Mouse (Mus musculus): Measurements from ENCODE around the gene Gm49383. TPM values are rescaled to one million over a fixed set of nuclear protein-coding genes. Genes with fewer than 3 reads are reported as not detected.
"Not testable (repeated sequence)": the region's sequence is repeated elsewhere in the genome, so short reads cannot be mapped to it uniquely, and the experiment has no call there.

The Gm49383 gene
- total and polyA plus RNA-seq, 3 experiments = 2.6 to 7.3 (median 4.1) TPM

DNA sequence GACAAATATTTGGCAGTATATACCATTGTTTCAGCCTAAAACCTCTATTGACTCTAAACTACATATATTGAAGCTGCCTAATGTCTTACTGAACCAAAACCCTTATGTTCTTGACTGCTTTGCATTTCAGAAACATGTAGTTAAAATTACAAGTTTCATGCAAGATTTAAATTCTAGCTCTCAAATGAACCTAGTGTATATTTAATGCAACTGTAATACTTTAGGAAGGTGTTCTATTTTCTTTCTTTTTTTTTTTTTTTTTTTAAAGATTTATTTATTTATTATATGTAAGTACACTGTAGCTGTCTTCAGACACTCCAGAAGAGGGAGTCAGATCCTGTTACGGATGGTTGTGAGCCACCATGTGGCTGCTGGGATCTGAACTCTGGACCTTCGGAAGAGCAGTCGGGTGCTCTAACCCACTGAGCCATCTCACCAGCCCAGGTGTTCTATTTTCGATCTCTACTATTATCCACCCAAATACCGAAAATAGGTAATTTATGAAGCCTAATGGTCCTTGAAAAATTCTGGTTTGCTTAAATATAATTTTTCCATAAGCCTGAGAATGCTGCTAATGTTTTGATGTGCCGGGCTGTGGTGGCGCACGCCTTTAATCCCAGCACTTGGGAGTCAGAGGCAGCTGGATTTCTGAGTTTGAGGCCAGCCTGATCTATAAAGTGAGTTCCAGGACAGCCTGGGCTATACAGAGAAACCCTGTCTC is 29.9 kb downstream of the Gm49383 start:
- DNase-seq = not testable (repeated sequence)

DNA sequence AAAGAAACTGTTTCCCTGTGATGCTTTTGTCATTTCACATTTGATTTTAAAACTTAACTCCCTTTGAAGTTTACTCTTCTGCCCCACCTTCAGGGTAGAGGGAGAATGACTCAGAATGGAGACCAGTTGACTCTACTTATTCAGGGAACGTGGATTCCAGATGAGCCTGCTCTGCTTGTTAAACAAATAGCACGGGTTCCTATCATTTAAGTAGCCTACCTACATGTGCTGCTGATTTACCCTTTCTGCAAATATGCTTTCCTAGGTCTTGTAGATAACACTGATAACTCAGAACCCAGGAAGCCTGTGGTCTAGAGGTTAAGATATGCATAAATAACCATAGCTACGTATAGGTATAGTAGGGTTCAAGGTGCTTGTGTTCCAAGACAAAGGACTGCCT is 32.0 kb downstream of the Gm49383 start:
- DNase-seq = no peak

DNA sequence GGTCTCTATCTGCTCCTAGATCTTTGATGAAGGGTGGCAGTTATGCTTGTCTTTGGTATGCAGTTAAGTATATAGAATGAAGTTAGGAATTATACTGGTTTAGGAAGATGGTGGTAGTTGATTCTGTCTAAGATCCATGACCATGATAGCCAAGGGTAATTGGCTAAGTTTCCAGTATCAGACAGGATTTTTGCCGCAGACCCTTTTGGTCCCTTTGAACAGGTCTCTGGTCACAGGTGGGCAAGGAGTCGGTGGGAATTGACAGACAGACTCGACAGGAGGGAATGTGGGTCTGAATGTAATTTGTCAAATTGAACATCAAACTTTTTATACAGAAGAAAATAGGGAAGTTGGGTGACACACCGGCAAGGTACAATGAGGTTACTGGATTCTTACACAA is 33.3 kb downstream of the Gm49383 start:
- DNase-seq = not testable (repeated sequence)

DNA sequence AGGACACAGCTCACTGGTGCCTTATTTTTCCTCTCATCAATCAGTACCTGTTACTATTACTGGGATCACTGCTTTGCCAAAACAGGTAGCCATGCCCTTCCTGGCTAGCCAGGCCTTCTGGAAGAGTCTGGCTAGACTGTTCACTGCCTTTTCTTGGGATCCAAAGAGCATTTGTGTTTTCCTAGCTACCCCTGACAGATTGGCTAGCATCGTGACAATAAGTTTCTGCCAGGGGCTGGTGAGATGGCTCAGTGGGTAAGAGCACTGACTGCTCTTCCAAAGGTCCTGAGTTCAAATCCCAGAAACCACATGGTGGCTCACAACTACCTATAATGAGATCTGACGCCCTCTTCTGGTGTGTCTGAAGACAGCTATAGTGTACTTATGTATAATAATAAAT is 36.2 kb downstream of the Gm49383 start:
- DNase-seq = not testable (repeated sequence)

DNA sequence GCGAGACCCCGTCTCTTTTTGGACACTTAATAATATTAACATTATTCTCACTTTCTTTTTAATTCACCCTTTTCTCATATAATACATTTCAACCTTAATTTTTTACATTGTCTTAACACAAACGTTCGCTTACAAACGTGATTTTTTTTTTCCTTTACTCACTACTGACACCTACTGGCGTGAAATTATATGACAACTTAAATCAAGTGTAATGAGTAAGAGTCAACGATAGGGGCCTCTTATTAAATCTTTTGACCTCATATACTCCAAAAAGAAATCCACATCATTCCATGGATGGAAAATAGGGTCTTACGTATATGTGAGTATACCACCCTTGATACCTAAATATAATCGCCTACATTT is 37.3 kb downstream of the Gm49383 start:
- peak; percentile 29 for DNase-seq

DNA sequence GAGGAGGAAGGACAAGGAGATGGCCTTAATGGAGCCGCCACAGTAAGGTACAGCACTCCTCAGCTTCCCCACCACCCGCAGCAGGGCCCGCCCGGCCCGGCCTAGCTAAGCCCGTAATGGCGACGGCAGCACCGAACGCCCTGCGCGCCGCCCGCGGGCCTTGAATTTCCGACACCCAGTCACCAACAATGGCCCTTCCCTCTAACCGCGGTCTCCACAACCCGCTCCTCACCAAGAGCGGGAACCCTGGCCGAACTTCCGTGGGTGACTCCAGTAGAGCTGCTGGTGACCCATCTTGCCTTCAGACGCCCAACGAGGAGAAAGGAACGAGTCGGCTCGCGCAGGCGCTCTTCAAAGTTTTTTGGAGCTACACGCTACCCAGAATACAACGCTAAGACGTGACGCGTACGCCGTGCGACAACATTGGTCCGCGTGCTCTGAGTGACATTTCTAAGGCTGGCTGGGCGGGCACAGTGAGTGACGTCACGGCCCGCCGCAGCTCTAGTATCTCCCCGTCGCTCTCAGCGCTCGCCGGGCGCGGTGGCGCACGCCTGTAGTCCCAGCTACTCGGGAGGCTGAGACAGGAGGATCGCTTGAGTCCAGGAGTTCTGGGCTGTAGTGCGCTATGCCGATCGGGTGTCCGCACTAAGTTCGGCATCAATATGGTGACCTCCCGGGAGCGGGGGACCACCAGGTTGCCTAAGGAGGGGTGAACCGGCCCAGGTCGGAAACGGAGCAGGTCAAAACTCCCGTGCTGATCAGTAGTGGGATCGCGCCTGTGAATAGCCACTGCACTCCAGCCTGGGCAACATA is 37.9 kb downstream of the Gm49383 start, which contains the start of gene Rps29:
Gene Rps29, minus strand, starts transcription at position 422 of the 813 bp plus-strand sequence.
- peak; percentile 98 for DNase-seq

DNA sequence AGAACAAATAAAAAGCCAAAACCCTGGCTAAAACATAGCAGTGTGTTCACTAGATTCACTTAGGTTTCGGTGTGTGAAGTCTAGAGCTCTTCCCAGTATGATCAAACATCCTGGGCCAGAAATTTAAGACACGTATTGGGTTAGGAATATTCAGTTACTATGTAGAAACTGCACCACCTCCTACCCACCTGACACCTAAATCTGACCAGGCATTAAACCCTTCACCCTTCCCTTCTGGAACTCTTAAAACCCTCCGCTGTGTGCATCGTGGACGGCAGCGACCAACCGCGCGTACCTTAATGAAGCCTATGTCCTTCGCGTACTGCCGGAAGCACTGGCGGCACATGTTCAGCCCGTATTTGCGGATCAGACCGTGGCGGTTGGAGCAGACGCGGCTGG is 38.5 kb downstream of the Gm49383 start:
- DNase-seq = no peak

DNA sequence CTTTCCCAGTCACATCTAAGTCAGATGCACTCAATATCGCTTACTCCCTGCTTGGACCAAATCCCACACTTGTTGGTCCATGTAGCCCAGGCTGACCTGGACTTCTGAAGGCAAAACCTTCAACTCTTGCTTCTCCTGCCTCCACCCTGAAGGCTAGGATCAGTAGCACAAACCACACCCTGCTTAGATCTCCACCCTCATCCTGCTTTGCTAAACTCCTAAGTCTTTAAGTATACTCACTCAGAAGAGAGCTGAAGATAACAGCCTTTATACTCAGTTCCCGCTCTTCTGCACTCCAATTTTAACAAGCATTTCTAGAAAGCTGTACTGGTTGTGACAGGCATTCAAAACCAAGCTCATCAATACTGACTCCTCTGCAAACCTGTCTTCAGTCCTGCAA is 39.8 kb downstream of the Gm49383 start:
- DNase-seq = no peak

DNA sequence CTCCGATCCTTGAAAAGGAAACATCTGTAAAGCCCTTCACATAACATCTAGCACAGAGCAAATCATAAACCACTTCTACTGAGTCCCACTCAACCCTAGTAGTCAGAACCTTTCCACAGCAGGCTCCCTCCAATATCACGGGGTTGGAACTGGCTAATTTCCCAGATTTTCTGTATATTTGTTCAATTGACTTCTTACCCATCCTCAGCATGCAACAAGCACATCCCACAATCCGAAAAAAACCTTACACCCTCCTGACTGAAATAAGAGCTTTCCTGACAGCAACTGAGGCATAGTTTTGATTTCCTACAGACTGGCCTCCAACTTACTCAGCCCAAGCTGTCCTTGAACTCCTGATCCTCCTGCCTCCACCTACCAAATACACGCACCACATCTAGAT is 40.5 kb downstream of the Gm49383 start:
- DNase-seq = no peak

DNA sequence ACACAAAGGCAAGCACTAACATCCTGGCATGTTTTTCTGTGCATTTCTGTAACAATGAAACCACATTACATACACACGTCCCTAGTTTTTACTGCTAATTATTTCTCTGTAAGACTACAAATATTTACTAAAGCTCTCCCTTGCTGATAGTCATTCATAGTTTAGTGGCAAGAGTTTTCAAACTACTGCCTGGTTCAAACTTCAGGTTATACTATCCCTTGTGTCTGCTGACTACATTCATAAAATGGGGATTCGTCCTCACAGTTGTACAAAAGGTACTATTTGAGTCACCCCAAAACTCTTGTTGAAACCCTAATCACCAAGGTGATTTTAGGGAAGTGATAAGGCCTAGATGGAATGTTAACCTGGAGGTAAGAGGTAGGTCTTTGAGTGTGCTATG is 41.0 kb downstream of the Gm49383 start:
- DNase-seq = no peak

DNA sequence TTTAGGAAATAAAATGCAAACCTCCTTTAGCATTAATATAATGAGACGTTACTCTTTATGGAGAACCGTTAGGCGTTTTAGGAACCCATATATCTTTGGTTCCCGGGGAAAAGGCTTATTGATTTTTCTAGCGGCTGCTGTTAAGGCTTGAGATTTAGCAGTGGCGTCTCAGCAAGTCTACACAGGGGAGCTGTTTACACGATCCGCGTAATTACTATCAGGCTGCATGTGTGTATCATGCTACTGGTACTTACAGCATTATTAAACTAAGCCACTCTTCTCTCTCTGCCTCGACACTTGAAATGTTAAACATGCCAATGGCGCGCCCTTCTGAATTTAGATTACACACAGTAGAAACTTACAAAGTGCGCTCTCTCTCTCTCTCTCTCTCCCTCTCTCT is 46.9 kb downstream of the Gm49383 start:
- DNase-seq = no peak

DNA sequence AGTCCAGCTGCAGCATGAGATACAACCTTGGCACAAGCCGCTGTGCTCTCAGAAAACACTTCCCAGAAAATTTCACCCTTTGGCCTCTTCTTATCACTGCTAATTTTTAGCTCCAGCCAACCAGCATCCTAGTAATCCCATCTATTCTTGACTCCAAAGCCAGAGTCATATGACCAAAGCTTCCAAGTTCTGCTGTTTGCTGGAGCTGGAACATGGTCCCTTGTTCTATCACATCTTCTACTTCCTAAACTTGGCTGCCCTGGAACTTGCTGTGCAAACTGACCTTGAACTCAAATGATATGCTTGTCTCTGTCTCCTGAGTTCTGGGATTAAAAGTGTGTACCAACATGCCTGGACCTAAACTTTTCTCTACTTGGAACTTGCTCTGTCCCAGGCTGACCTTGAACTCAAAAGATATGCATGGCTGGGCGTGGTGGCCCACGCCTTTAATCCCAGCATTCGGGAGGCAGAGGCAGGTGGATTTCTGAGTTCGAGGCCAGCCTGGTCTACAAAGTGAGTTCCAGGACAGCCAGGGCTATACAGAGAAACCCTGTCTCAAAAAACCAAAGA is 49.7 kb downstream of the Gm49383 start:
- DNase-seq = no peak

DNA sequence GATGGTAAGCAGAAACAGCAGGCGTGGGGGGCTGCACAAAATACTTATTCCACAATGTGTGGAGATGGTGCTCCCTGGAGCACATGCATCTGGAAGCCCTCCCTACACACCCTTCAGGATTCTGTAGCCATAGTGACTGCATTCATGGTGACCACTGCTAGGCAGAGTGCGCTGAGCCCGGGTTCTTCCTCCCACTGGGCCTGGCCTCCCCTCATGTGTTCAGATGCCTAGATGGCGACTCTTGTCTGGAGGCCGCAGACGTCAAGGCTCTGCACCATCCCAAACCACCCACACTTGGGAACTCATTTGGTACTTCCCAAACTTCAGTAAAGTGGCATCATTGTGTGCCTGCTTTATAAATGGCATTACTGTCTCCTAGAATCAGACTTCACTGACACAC is 53.4 kb downstream of the Gm49383 start:
- no peak for DNase-seq

DNA sequence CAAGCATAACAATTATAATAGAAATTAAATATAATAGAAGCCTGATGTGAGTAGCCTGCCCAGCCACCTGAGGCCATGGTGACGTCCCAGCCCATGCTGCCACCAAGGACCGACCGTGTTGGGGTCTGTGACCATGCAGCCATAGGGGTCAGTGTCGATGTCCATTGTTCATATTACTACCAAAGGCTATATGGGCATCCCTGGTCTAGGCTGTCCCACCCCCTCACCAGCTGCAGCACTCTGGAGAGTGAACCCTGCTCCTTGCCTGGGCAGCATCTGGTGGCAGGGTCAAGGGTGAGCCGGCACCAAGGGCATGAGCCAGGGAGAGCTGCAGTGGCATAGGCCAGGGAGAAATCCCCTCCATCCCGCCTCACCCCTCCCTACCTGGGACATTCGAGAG is 57.1 kb downstream of the Gm49383 start:
- DNase-seq = no peak

DNA sequence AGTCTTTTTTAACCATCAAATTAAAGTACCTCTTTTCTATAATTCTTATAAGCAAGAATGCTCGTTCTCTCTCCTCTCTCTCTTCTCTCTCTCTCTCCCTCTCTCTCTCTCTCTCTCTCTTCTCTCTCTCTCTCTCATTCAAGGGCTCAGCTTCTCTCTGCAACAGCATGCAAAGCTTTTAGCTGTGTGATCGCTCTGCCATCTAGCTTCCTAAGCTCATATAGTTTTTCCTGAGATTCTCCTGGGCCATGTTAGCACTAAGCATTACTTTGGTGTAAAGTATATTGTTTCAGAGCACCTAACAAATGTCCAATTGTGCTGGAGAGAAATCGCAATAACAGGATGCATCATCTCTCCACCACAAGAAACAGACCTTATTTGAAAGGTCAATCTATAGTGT is 57.7 kb downstream of the Gm49383 start:
- DNase-seq = no peak

Small RNAs within 50 kb of the gene (microRNA-seq; reads per million reads assigned to microRNA genes)
- gene Gm47287 (0 reads per million in 2 experiments), gene Gm47295 (2.9 to 3.7 reads per million in 2 experiments)

Other genes starting within 250 kb of the Gm49383 start
- gene Rps29, start 37.9 kb downstream of the Gm49383 start, total RNA-seq (2021) = 1,000 to 10,000 TPM; 1,031 to 1,526 TPM
- 962 and 1,016 TPM in 2 replicates for gene Rps29, start 37.9 kb downstream of the Gm49383 start, polyA plus RNA-seq (2012; rRNA removed)
- gene Lrr1, start 28.3 kb downstream of the Gm49383 start, total RNA-seq (2021) = under 1 TPM in 1 of 2 experiments, not detected in 1; 0.17 TPM
- 0.64 TPM in 1 of 2 replicates, not detected in the other for gene Lrr1, start 28.3 kb downstream of the Gm49383 start, polyA plus RNA-seq (2012; rRNA removed)
- gene Rpl36al, start 13.0 kb downstream of the Gm49383 start, total RNA-seq (2021) = 100 to 1,000 TPM; 629 to 634 TPM
- 14.6 and 16.0 TPM in 2 replicates for gene Rpl36al, start 13.0 kb downstream of the Gm49383 start, polyA plus RNA-seq (2012; rRNA removed)
- gene Mgat2, start 12.9 kb downstream of the Gm49383 start, total RNA-seq (2021) = 10 to 100 TPM; 45.6 to 60.8 TPM
- gene Mgat2, start 12.9 kb downstream of the Gm49383 start, polyA plus RNA-seq (2012; rRNA removed) = 26.7 and 29.5 TPM in 2 replicates
- gene Dnaaf2, start 1.3 kb upstream of the Gm49383 start, total RNA-seq (2021) = under 1 TPM; 0.89 to 0.97 TPM
- gene Dnaaf2, start 1.3 kb upstream of the Gm49383 start, polyA plus RNA-seq (2012; rRNA removed) = 1.1 and 1.6 TPM in 2 replicates
- gene Gm49384, start 7.2 kb upstream of the Gm49383 start, total RNA-seq (2021) = 1 to 10 TPM; 4.1 to 5.7 TPM
- gene Gm49384, start 7.2 kb upstream of the Gm49383 start, polyA plus RNA-seq (2012; rRNA removed) = 0.16 TPM in 1 of 2 replicates, not detected in the other
- gene Pole2, start 31.1 kb upstream of the Gm49383 start, total RNA-seq (2021) = 1 to 10 TPM; 1.4 to 3.8 TPM
- 0.76 and 0.88 TPM in 2 replicates for gene Pole2, start 31.1 kb upstream of the Gm49383 start, polyA plus RNA-seq (2012; rRNA removed)
- gene Klhdc1, start 44.1 kb upstream of the Gm49383 start, total RNA-seq (2021) = 1 to 10 TPM; 6.6 to 8.7 TPM
- 0.27 and 0.48 TPM in 2 replicates for gene Klhdc1, start 44.1 kb upstream of the Gm49383 start, polyA plus RNA-seq (2012; rRNA removed)
- gene Klhdc2, start 99.6 kb upstream of the Gm49383 start, total RNA-seq (2021) = 10 to 100 TPM; 41.6 to 66.7 TPM
- 69.8 and 83.5 TPM in 2 replicates for gene Klhdc2, start 99.6 kb upstream of the Gm49383 start, polyA plus RNA-seq (2012; rRNA removed)
- 10 to 100 TPM; 40.8 to 41.5 TPM for gene Nemf, start 160.1 kb upstream of the Gm49383 start, total RNA-seq (2021)
- 0.61 and 0.86 TPM in 2 replicates for gene Nemf, start 160.1 kb upstream of the Gm49383 start, polyA plus RNA-seq (2012; rRNA removed)
- 100 to 1,000 TPM; 112 to 123 TPM for gene Arf6, start 175.0 kb upstream of the Gm49383 start, total RNA-seq (2021)
- 123 and 157 TPM in 2 replicates for gene Arf6, start 175.0 kb upstream of the Gm49383 start, polyA plus RNA-seq (2012; rRNA removed)
- 1 to 10 TPM; 1.2 TPM for gene Gm9887, start 175.4 kb upstream of the Gm49383 start, total RNA-seq (2021)
- 3.8 and 3.9 TPM in 2 replicates for gene Gm9887, start 175.4 kb upstream of the Gm49383 start, polyA plus RNA-seq (2012; rRNA removed)